Mouse (Mus musculus) olfactory bulb, adult 2 months (tissue): ENCODE measurements at regions not wholly inside any gene's neighbourhood (a gene's known extent, or its start where the extent isn't known, plus 50 kb on each side); places are given as distances from the start of the nearest gene placed in this dataset.
A peak's percentile ranks its signal among the peaks of the same experiment; 100 is the strongest.

Experiments
- H3K27ac ChIP-seq: fragments of 200-500 bp; 2 replicates; pipeline ENCODE4 v1.5.1; 2012; ENCODE audit warnings: low read depth, low read length; ENCODE audit not compliant: insufficient read depth
- H3K4me1 ChIP-seq: fragments of 200-500 bp; 2 replicates; pipeline ENCODE4 v1.6.1; 2012; ENCODE audit warnings: low read length; ENCODE audit not compliant: control insufficient read depth, insufficient read depth
- H3K4me3 ChIP-seq: fragments of 200-500 bp; 2 replicates; pipeline ENCODE4 v1.5.1; 2012; ENCODE audit warnings: mild to moderate bottlenecking, low read depth, low read length, moderate library complexity; ENCODE audit not compliant: insufficient read depth
- CTCF ChIP-seq: fragments of 200-500 bp; IDR thresholded peaks from 2 replicates; pipeline ENCODE4 v1.5.1; 2012; ENCODE audit warnings: low read depth, mild to moderate bottlenecking, low read length, moderate library complexity; ENCODE audit not compliant: insufficient read depth
- POLR2A ChIP-seq: fragments of 200-500 bp; IDR thresholded peaks from 2 replicates; pipeline ENCODE4 v1.6.1; 2012; ENCODE audit warnings: mild to moderate bottlenecking, low read depth, low read length, moderate library complexity; ENCODE audit not compliant: insufficient read depth
- WGBS: fragments of 180-500 bp; shearing (Covaris S2); methylation state at CpG from one replicate; pipeline ENCODE4 v1.1.7; 2018; 5-methylcytosine and 5-hydroxymethylcytosine counted together

DNA sequence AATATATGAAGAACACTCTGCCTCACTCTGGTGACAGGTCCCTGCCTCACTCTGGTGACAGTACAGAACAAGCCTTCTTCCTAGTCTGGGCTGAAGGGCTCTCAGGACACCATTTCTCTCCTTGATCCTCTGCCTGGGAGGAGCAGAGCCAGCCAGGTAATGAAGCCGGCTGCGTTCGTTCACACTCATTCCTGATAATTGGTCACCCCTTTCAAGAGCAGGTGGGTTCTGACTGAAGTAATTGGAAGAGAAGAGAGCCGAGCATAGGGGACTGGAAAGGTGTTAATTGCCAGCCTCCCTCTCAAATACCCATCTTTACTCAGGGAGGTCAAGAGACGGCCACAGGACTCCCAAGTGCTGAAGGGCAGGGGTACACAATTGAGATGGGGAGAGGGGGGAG is 78.5 kb upstream of the Aldh1b1 start:
- Histone ChIP-seq H3K27ac (no peak overlapping the region), H3K4me1 (peaks cover 10% of the 10 kb centered on the region), H3K4me3 (no peak overlapping the region)
- TF ChIP-seq POLR2A, result no peak
- no peak for TF ChIP-seq CTCF
- 83% methylated on average over 5 of the region's 5 CpGs for WGBS

GRCm38 (mm10) chr4:45719564-45719963 is 79.3 kb upstream of the Aldh1b1 start:
- Histone ChIP-seq H3K27ac (no peak overlapping the region), H3K4me3 (no peak overlapping the region), H3K4me1 (peaks cover 12% of the 10 kb centered on the region; the same call in 1 of the 2 replicates)
- TF ChIP-seq CTCF, result no peak
- TF ChIP-seq POLR2A, result no peak
- WGBS, result 66% methylated on average over 3 of the region's 3 CpGs

GRCm38 (mm10) chr4:45715878-45716277 is 82.9 kb upstream of the Aldh1b1 start:
- 80% methylated on average over 1 of the region's 1 CpGs for WGBS
- Histone ChIP-seq H3K4me3 (no peak overlapping the region), H3K27ac (no peak overlapping the region), H3K4me1 (peaks cover 20% of the 10 kb centered on the region)
- TF ChIP-seq POLR2A (no peak), CTCF (no peak)

GRCm38 (mm10) chr4:45713837-45714508 is 84.8 kb upstream of the Aldh1b1 start:
- Histone ChIP-seq H3K4me3 (no peak overlapping the region), H3K4me1 (peaks cover 14% of the 10 kb centered on the region), H3K27ac (no peak overlapping the region; the same call in 1 of the 2 replicates)
- WGBS, result 10% methylated on average over 10 of the region's 10 CpGs
- no peak for TF ChIP-seq POLR2A
- no peak for TF ChIP-seq CTCF

GRCm38 (mm10) chr4:45713046-45713706 is 85.6 kb upstream of the Aldh1b1 start:
- TF ChIP-seq POLR2A, result no peak
- TF ChIP-seq CTCF, result no peak
- Histone ChIP-seq H3K4me3 (no peak overlapping the region), H3K4me1 (peaks cover 14% of the 10 kb centered on the region), H3K27ac (peak overlapping the region; percentile 54)
- WGBS, result 39% methylated on average over 8 of the region's 8 CpGs

DNA sequence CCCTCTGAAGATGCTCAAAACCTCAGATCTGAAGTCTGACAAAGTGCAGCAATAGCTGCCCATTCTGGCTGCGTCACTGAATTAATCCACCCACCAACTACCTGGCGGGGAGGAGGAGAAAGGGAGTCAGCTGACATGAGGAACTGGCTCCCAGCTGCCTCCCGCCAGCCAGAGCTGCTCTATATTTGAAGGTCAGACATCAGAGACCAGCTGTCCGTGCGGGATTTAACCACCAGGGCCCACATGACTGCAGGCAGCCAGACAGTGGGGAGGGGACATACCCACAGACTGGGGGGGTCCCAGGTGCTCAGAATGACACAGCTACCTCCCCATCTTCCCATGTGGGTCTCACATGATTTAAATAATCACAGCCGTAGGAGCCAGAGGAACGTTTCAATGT is 94.8 kb upstream of the Aldh1b1 start:
- H3K4me1 ChIP-seq, result no peaks in the 10 kb centered on the region
- no peak overlapping the region for H3K4me3 ChIP-seq
- no peak overlapping the region for H3K27ac ChIP-seq
- WGBS, result 71% methylated on average over 7 of the region's 7 CpGs
- TF ChIP-seq CTCF, result no peak
- TF ChIP-seq POLR2A, result no peak

DNA sequence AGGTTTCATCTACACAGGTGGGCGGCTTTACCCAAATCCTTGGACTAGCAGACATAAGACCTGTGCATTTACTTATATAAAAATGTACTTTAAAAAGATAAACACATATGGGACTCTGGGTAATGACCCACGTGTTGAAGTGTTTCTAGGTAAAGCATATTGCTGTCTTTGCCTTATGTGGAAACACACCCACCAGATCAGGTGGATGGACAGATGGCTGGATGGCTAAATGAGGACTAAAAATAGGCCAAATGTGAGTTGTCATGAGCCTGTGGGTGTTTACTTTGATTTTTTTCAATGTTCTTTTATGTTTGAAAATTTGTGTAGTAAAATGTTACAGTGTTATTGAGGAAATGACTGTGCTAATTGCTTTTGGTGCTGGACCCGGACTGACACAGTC is 99.2 kb upstream of the Aldh1b1 start:
- no peak overlapping the region for H3K27ac ChIP-seq
- H3K4me1 ChIP-seq, result no peaks in the 10 kb centered on the region
- no peak overlapping the region for H3K4me3 ChIP-seq
- WGBS, result 84% methylated on average over 3 of the region's 3 CpGs
- TF ChIP-seq CTCF, result no peak

GRCm38 (mm10) chr4:45695239-45695638 is 103.6 kb upstream of the Aldh1b1 start:
- TF ChIP-seq CTCF, result no peak
- no peak for TF ChIP-seq POLR2A
- no peak overlapping the region for H3K4me3 ChIP-seq
- peaks cover under 1% of the 10 kb centered on the region for H3K4me1 ChIP-seq
- 67% methylated on average over 1 of the region's 1 CpGs for WGBS
- H3K27ac ChIP-seq, result no peak overlapping the region

- Histone ChIP-seq H3K27ac (no peak overlapping the region), H3K4me3 (no peak overlapping the region)
Observed at GRCm38 (mm10) chr4:45689991-45690916, 108.6 kb upstream of the Aldh1b1 start.

More at GRCm38 (mm10) chr4:45689991-45690916, 108.6 kb upstream of the Aldh1b1 start:
- WGBS, result 31% methylated on average over 12 of the region's 12 CpGs
- TF ChIP-seq POLR2A, result no peak
- peaks cover 16% of the 10 kb centered on the region for H3K4me1 ChIP-seq
